Mouse (Mus musculus): Measurements from ENCODE around the gene Fars2.
A peak's percentile ranks its signal among the peaks of the same experiment; 100 is the strongest.

The Fars2 gene

DNA sequence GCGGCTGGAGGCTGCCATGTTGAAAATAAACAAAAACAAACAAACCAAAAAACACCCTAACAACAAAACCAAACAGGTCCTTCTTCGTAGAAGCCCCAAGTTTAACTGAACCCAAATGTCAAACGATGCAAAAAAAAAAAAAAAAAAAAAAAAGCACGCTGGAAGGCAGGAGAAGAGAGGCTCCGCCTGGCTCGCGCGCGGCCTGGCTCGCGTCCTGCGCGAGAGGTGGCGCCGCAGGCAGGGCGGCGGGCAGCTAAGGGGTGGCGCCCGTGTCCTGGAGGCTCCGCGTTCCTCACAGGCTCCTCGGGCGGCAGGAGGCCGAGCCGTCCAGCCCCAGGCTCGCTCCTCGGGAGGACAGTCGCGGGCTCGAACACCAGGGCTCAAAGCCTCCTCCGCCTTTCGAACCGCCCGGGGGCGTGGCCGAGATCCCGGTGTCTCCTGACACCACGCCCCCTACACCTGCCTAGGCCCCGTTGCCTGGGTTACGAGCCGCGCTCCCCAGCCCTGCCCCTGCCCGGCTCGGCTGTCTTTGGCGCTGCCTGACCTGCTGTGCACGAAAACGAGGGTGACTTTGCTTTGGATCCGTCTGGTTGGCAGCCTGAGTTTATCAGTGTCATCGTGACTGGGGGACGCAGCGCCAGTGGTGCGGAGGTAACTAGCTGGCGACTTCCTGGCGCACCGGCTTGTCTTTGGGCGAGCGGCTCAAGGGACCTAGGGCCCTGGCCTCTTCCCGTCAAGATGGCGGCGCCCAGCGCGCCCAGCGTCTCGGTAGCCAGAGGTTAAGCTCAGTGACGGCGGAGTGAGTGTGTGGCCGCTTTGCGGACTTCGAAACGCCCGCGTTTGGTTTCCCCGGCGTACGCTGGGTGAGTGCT, at the start of gene Fars2, which contains the start of gene Lyrm4:
Gene Fars2, plus strand, starts transcription at position 270 of the 872 bp plus-strand sequence.
Gene Lyrm4, minus strand, starts transcription at position 384 of the 872 bp plus-strand sequence.
- ATAC-seq (ENCODE audit: low TSS enrichment), result peak; percentile 97

DNA sequence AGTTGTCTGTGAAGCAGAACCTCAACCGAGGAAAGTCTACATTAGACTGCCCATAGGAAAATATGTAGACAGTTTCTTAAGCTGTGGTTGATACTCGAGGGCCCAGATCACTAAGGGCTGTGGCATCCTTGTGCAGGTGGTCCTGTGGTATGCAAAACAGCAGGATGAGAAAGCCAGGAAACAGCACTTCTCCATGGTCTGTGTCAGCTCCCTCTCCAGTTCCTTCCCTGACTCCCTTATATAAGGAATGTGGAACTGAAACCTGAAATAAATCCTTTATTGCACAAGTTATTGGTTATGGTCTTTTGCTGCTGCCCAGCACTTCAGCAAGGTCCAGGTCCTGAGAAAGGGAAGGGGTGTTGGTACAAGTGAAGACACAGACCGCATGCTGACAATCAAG, 42.7 kb upstream of the Fars2 start:
- no peak for ATAC-seq (ENCODE audit: low TSS enrichment)

DNA sequence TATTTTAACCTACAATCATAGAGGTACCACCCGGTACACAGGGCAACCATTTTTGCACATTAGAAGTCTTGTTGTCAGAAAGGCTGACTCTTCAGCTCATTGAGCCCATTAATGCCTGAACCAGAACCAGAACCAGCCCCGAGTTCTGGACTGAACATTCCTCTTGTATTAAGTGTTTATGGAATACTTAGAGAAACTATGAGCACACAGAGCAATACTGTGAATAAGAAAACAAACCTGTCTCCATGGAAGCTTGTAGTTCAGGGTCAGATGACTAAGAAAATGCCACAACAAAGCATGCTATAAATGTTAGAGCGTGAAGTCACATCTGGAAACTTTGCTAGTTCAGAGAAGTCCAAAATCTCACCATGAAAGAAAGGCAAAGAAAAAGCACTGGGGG, 35.6 kb upstream of the Fars2 start:
- ATAC-seq (ENCODE audit: low TSS enrichment), result no peak

DNA sequence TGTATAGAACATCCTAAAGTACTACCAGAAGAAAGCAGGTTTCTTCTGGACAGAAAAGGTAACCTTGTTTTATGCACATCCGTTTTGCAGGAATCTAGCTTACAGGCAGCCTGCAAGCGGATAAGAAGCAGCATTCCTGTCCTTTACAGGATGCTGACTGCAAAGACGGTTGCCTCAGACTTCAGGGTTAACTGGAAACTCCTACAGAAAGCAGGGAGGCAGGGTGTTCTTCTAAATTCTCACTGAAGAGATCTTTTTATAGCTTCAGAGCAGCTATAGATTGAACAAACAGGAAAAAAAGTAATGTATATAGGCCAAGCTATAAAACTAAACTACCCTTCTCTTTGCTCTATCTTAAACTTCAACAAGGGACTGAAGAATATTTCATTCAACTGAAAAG, 32.5 kb upstream of the Fars2 start:
- peak; percentile 95 for ATAC-seq (ENCODE audit: low TSS enrichment)

DNA sequence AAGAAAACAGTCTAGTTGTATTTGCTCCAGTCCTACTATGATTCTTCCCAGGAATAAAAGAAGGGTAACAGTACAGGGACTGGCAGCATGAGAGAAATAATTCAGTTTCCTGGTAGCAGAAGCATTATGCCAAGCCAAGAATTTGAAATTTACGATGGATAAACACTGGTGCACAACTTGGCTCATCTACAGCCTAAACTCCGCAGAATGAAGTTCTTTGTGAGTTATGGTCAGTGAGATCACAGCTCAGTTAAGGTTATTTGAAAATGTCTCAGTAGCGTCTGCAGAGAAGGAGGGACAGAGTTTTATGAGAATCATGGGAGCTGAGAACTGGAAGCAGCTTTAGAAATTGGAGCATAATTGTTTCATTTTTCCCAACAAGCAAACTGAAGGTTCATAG, 31.2 kb upstream of the Fars2 start:
- ATAC-seq (ENCODE audit: low TSS enrichment), result no peak

DNA sequence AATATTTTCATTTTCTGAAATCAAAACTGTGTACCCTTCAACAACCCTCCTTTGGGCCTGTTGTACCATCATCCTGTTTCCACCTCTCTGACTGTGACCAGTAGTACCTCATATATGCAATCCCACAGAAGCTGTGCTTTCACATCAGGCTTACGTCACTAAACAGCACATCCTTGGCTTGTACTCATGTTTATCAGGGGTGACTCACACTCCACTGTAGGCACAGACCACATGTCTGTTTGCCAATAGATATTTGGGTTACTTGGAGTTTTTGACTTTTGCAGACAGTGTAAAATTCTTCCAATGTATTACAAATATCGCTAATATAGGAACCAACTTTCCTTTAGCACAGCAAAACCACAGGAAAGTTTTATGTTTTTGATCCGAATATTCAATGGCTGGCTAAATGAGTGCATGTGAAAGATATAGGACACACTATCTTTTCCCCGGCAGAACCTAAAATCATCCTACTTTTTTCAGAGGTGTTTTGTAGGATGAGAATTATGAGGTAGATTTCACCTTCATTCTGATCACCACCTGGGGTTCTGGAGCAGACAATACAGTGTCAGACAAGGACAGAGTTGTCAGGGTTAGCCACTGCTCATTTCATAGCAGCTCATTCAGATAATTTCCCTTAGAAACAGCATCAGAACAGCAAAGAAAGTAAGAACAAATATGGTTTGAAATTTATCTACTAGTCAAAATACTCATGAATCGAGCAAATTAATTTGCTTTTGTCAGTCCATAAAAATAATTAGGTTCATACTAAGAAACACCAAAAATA, 30.4 kb upstream of the Fars2 start:
- peak; percentile 31; the same call in 1 of the 2 replicates for ATAC-seq (ENCODE audit: low TSS enrichment)

DNA sequence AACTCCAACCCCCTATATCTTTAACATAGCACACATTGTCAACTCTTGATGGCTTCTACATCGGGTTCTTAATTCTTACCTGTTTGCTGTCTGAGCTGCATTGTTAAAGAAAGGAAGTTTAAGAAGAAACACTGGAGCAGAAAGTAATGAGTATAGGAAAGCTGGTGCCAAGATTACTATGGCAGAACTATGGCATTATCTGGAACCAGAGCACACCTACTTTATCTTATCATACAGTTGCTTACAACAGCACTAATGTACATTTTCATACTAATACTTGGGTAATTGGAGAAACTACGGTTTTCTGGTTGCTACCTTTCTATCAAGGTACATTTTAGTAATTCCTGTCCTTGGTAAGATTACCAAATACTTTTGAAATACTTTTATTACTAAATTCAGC, 29.8 kb upstream of the Fars2 start:
- no peak for ATAC-seq (ENCODE audit: low TSS enrichment)

DNA sequence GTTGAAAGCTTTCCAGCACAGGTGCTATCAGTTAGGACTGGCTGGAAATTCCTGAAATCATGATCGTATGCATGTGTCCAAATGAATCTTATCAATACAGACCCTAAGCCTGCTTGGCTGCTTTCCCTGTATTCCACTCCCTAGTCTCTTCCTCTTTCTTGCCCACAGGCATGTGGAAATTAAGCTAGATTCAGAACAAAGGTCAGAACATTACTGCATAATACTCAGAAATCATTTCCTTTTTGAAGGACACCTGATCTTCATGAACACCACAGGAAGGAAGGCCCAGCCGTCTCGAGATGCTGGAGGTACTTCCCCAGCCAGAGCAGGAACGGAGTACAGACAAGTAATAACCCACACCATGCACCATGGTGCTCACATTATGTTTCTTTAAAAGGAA, 29.0 kb upstream of the Fars2 start:
- ATAC-seq (ENCODE audit: low TSS enrichment), result no peak

DNA sequence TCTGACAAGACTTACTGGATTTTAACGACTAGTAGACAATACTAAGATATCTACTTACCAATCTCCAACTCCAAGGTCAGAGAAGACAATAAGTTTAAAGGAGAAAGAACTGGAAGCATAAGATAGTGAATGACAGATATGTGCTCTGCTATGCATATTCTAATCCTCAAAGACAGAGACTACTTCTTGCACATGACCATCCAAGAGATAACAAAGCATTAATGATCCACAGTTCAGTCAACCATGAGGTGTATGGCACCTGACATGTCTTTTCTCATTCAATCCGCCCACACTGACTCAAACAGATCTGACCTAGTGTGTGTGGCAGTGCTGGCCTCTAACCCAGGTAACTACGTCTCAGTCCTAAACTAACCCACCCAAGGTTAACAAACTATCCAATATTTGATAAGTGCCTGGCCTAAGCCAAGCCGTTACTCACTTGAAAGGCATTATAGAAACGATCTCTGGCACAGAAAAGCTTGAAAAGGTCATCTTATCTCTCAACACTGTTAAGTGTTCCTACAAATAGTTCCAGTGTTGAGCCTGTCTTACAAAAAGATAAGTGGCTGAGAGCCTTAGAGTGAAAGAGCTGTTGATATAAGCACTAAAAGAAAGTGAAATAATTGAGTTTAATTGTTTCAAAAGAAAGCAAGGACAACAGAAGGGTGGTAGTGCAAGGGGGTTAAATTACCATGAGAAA, 20.4 kb upstream of the Fars2 start:
- no peak for ATAC-seq (ENCODE audit: low TSS enrichment)

DNA sequence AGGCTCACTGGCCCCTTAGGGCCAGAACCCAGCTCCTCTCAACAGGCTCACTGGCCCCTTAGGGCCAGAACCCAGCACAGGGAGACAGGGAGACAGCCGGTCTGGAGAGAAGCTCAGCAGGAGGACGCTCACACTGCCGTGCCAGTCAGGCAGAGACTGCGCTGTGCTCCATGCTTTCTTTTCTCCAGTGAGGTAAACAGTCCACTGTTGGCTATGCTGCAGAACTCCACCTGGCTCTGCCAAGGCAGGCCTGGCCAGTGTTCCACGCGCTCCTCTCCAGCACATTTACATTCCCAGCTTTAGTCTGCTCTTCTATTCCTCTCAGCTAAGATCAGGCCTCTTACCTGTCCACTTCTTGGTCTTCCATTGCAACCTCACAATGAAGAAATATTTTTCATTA, 11.6 kb upstream of the Fars2 start:
- ATAC-seq (ENCODE audit: low TSS enrichment), result no peak

DNA sequence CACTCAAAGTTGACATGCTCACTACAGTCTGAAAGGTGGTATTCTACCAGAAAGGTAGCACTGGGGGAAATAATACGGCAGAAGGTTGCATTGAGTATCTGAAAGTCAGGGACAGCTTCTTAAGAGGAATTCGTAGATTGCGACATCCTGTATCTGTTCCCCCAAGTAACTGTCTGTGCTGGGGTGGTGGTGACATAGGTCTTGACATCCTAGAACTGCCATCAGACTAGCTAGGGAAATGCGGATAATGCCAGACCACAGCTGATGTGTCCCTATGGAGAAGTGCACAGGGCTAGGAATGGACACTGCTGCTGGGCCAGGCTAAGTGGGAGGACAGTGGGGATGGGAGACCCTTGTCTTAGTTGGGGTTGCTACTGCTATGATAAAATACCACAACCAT, 8.7 kb upstream of the Fars2 start:
- no peak for ATAC-seq (ENCODE audit: low TSS enrichment)

DNA sequence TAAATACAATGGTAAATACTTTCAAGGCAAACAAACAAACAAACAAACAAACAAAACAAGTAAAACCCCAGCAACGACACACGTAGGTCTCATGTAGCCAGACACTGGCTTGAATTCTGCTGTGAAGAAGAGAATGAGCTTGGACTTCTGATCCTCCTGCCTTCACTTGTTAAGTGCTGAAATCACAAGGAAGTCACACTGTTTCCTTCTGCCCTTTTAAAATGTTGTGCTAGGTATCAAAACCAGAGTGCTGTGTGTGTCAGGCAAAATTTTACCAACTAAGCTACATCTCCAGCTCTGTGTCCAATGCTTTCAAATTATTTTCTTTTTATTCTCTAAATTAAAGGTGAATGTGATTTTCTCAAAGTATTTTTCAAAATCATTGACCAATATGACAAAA, 5.9 kb upstream of the Fars2 start:
- no peak for ATAC-seq (ENCODE audit: low TSS enrichment)

DNA sequence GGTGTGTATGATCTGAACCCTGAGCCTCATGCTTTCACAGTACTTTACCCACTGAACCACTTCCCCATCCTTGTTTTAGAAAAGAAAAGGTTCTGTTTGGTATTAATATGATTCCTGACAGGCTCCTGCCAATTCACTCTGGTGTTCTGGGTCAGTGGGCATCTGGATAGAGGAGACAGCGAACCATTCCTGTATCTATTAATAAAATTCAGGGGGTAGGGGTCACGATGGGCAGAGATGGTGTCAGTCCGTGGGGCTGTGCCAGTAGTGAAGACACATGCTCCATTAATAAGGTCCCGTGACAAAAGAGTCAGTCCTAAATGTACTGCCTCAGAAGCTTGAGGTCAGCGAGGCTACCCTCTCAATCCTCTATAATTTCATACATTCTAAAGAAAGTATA, 4.0 kb upstream of the Fars2 start:
- ATAC-seq (ENCODE audit: low TSS enrichment), result no peak

DNA sequence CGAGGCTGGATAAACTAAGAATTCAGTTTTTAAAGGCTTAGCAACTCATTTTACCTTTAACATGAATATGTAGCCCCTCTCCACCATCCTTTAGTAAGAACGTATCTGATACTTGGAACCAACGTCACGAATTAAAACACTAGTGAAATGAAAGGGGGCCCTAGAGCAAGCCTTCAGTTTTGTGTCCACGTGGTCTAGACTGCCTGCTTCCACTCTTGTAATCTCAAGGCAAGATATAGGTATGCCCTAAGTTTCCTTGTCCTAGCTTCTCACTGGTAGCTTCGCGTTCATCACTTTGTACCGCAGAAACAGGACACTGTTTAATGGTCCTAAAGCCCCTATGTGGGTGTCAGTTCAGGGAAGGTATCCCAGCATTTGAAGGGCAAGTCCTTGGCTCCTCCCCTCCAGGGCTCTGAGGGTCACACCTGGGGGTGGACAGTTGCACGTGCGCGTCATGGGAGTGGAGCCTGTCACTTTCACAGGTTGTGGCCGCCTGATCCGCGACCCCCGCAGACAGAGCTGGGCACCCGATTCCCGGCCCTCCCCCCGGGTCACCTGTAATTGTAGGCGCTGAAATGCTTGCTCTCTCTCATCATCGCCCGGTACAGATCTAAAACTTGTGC, 581 bp upstream of the Fars2 start:
- peak; percentile 10 for ATAC-seq (ENCODE audit: low TSS enrichment)

DNA sequence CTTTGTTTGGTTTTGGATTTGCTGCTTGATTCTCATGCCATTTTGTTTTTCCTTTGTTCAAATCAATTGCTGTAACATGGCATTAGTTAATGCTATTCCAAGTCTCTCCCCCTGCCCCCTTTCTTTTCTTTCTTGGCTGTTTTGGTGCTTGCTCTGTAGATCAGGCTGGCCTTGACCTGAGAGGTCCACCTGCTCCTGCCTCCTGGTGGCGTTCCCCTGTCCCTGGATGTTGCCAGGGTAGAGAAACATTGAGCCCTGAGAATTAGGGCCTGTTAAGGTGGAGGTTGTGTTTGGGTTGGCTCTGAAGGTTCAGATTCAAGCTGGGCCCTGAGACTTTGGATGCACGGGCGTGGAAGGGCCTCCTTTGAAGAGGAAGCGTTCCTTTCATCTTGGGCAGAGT, 2.5 kb downstream of the Fars2 start:
- no peak for ATAC-seq (ENCODE audit: low TSS enrichment)

DNA sequence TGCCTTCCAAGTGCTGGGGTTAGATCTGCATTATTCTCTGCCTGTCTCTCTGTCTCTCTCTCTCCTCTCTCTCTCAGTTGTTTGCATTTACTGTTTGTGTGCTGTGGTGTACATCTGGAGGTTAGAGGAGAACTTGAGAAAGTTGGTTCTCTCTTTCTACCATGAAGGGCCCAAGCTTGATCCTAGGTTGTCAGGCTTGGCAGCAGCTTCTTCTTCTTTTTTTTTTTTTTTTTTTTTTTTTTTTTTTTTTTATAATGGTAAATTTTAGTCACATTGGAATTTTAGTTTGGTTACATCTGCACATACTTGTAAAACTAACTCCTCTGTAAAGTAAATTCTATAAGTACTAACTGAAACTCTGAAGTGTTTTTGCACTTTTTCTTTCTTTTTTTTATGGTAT, 3.4 kb downstream of the Fars2 start:
- no peak for ATAC-seq (ENCODE audit: low TSS enrichment)

DNA sequence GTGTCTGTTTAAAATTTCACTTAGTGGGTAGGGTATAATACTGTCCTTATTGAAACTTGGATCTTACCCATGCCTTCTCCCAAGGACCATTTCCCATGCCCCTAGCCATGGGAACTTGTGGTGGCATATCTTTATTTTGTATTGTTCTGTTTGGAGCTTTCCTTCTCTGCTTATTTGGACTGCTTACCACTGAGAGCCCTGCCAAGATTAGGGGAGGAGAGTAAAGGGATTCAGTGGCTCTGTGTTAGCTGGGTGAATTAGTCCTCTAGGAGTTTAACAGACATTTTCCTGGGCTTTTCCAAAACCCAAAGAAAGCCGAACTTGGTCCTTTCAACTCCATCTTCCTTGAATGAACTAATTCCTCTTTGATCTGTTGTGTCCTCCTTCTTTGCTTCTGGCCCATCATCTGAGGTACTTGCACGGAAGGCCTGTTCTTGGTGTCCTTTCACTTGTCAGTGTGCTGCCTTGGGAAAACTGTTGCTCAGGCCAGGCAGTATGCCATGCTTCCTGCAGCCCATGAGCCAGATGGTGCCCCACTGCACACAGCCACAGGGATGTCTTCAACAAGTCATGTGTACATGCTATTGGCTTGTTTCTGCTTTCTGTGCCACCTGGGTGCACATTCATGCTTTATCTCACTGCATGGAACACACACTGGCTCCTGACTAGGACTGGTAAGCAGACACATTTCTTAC, 12.3 kb downstream of the Fars2 start:
- ATAC-seq (ENCODE audit: low TSS enrichment), result no peak

DNA sequence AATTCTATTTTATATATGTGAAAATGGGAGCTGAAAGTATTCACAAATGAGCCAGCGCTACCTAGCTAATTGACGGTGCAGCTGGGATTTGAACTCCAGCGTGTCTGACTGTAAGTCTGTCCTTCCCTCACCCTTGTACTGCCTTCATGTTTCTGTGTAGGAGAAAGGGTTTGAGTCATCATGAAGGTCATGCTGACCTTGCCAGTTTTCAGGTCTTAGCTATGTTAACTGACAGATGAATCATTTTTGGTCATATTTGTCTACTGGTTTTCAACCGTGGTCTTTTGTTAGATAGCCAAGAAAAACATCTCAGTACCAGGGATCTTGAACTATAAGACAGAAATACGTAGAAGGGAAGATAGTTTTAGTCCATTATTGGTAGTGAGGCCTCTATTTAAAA, 14.2 kb downstream of the Fars2 start:
- no peak for ATAC-seq (ENCODE audit: low TSS enrichment)

DNA sequence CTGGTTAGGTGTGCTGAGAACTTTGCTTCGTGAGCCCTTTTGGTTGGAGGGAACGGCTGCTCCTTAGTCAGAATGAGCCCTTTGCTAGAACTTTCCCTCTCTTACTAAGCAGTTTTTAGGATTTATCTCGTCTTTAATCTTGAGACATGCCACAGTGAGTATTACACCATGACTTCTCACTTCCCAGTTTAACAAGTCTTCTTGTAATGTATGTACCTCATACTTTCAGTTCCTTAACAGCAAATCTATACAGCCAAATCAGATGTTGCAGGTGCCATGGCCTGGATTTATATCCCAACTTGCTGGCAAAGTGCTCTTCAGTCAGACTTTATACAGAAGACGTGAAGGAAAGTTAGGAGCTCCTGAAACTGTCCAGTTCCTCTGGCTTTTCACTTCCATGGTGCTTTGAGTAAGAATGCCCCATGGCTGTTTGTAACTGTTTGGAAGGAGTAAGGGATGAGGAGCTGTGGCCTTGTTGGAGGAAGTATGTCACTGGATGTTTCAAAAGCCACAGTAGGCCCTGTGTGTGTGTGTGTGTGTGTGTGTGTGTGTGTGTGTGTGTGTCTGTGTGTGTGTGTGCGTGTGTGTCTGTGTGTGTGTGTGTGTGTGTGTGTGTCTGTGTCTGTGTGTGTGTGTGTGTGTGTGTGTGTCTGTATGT, 14.9 kb downstream of the Fars2 start:
- ATAC-seq (ENCODE audit: low TSS enrichment), result no peak

DNA sequence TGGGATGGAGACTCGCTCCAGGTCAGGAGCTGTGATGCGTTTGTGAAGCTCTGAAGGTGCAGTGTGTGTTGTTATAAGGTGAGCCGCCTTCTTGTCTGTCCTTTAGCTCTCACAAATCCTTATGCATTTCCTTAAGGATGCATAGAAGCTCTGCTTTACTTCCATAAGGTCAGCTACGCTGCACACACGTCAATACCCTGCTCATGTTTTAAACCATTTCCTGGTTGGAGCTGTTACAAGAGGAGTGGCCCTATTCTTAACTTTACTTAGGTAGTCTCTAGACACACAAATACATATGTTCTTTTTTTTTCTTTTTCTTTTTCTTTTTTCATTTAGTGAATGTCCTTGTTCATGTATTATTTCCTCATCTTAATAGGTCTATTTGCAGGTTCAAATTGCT, 22.5 kb downstream of the Fars2 start:
- no peak for ATAC-seq (ENCODE audit: low TSS enrichment)

Measured in frontal cortex, adult (tissue).